Mouse (Mus musculus) A20 (cell line): ENCODE measurements around the gene Map2k6.

Experiments
- DNase-seq: peaks from one replicate; pipeline ENCODE4 v3.0.0-alpha.2; 2011; ENCODE audit warnings: low read depth, low spot score

Gene Map2k6

DNA sequence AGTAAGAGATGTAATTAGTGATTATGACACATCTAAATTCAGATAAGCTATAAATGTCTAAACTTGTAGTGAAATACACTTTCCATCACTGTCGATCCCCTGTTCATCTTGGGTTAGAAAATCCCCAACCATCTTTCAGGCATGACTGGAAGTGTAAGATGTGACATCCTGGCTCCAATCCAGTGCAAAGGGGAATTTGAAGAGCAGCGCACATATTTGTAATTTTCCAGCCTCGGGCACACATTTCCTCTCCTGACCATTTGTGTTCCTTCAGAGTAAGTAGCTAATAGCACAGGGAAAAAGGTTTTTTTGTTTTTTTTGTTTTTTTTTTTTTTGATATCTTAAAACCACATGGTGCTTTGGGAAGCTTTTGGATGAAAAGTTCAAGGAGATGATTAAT lies 146.5 kb downstream of the Map2k6 start:
- no peak for DNase-seq

DNA sequence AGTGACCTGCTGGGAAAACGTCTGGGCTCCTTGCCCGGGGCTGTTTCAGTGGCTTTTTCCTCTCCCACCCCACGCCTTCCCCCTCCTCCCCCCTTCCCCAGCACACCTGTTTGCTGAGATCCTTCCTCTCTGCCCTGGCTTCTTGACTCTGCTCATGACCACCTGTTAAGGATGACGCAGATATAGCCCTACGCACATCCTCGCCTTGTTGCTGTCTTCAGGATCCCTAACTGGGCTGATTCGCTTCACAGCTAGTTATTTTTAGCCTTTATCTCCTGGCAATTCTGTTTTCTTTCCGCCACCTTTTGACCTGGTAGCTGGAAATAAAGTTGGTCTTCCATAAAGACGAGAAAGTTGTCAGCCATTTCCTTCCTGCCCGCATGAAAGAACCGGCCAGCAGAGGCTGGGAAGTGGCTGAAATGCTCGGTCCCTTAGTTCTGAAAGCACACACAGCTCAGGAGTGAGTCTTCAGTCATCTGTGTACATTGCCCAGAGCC lies 152.6 kb downstream of the Map2k6 start:
- DNase-seq: no peak

DNA sequence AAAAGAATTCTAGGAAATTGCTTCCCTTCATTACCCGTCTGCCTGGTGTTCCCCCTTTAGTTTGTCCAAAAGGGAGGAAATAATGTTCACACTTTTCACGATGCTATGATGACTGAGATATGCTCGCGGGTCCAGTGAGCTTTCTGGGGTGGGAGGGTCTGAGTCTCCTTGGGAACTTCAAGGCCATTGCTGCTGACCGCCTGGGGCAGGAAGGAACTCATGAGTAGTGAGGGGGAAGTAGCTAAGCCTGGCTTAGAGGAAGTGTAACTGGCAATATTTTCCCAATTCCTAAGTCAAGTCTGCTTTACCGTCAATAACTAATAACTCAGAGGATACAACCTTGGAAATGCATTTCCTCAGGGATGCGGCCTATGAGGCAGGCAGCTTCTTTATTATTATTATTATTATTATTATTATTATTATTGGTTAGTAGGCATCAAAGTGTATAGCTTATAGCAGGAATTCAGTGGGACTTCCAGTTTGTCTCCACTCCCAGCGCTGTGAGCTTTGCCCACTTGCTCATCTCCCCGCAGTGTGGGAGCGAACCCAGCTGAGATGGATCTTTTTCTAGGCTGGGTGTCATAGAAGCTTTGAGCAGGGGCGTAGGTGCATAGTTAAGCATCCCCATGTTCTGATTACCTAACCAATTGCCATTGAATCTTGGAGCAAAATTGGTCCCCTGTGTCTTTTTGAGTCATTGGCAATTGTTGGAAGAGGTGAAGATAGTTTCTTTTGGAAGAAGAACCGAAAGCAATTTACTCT lies 163.6 kb downstream of the Map2k6 start:
- no peak for DNase-seq

DNA sequence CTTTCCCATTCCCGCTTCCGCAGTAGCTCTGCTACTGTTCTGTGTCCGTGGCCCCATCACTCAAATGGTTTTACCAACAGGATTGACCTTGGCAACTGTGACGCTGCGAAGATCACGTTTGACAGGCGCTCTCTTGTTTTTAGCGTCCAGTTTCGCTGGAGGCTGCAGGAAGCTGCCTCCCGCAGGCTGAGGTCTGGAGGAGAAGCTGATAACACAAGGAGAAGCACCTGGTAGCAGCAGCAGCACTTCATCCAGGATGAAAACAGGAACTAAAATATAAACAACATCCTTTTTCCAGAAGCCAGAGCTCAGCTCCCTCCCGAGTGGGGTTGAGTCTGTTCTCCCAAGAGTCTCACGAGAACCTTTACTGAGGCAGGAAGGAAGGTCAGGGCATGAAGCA lies 164.3 kb downstream of the Map2k6 start:
- DNase-seq: no peak

DNA sequence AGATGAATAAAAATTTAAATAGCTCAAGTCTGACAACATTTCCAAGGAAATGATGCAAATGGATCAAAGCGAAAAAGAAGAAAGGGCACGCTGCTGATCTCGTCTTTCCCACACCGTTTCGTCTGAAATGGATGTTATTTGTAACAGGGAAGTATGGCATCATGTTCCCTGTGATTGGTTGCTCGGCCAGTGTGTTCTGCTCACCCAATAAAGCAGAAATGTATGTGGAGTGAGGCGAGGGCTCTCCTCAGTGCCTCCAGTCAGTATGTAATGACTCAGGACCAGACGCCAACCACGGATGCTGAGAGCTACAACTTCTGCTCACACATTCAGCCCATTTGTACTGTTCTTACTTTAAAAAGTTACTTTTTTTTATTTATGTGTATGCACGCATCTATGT lies 164.9 kb downstream of the Map2k6 start:
- no peak for DNase-seq

DNA sequence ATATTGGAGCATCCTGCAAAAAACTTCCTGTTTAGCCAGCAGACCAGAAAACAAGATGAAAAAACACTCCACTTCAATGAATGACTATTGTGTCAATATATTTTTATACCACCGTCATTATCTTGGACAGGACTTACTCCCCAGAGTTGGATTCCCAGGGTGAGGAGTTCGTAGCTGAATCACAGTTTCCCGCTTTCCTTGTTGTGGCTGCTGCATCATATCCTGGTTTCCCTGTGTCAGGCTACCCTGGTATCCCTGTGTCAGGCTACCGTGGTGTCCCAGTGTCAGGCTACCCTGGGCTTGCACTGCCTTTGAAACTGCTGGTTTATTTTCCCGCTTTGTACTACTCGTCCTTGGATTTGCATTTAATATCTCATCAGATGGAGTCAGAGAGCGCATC lies 167.4 kb downstream of the Map2k6 start:
- DNase-seq: no peak

DNA sequence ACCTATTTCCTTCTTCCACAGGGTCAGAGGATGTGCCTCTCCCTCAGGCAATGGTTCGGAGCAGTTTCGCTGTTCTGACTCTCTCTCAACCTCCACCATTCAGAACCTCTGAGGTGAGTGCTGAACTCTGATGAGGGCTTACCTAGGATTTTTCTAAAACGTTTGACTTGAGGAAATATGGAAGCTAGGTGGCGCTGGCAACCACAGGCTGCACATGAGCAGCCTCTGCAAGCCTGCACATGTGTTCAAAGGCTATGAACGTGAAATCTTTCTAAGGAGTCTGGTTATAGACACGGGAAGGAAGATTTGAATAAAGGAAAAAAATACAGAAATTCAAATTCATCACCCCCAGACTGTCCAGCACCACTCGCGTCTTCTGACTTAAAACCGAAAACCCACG lies 173.6 kb downstream of the Map2k6 start:
- no peak for DNase-seq
